Mouse (Mus musculus) regulatory T cell (primary cell): ENCODE data around the gene Ddx49.

Source experiments
- in situ Hi-C: fragments of 300-600 bp; cut with MboI, MseI; formaldehyde crosslinking; loops from one replicate; pipeline ENCODE4 v1.15.1; 2025; ENCODE audit warnings: high pct_unique_total_duplicates

The Ddx49 gene

GRCm38 (mm10) chr8:70316511-70317504 is 14.5 kb upstream of the Ddx49 start:
- in situ Hi-C loops = no loop called here

GRCm38 (mm10) chr8:70315624-70316510 is 13.6 kb upstream of the Ddx49 start, which contains the start of gene Cers1:
Gene Cers1, plus strand, starts transcription at chr8:70315775.
- in situ Hi-C loops = no loop called here

- in situ Hi-C loops = no loop called here
Measured at GRCm38 (mm10) chr8:70313399-70313798, 11.1 kb upstream of the Ddx49 start.

GRCm38 (mm10) chr8:70309311-70309710 is 7.0 kb upstream of the Ddx49 start:
- in situ Hi-C loops = no loop called here

- in situ Hi-C loops = no loop called here
Measured at GRCm38 (mm10) chr8:70302901-70303300, 612 bp upstream of the Ddx49 start.

- in situ Hi-C loops = no loop called here
Measured at GRCm38 (mm10) chr8:70300881-70301280, 1.4 kb downstream of the Ddx49 start.

- in situ Hi-C loops = no loop called here
Measured at GRCm38 (mm10) chr8:70293988-70294405, 8.3 kb downstream of the Ddx49 start.

- in situ Hi-C loops = no loop called here
Measured at GRCm38 (mm10) chr8:70286737-70287136, 15.6 kb downstream of the Ddx49 start.

GRCm38 (mm10) chr8:70285304-70285703 is 17.0 kb downstream of the Ddx49 start:
- in situ Hi-C loops = no loop called here

GRCm38 (mm10) chr8:70284421-70284820 is 17.9 kb downstream of the Ddx49 start:
- in situ Hi-C loops = no loop called here

GRCm38 (mm10) chr8:70283136-70284077 is 18.9 kb downstream of the Ddx49 start:
- in situ Hi-C loops = no loop called here

GRCm38 (mm10) chr8:70282603-70283135 is 19.6 kb downstream of the Ddx49 start, which contains the start of gene Homer3:
Gene Homer3, plus strand, starts transcription at chr8:70282827.
- in situ Hi-C loops = no loop called here

- in situ Hi-C loops = no loop called here
Measured at GRCm38 (mm10) chr8:70281001-70281400, 21.3 kb downstream of the Ddx49 start.

- in situ Hi-C loops = no loop called here
Measured at GRCm38 (mm10) chr8:70279266-70279665, 23.0 kb downstream of the Ddx49 start.

GRCm38 (mm10) chr8:70278175-70278574 is 24.1 kb downstream of the Ddx49 start:
- in situ Hi-C loops = no loop called here

GRCm38 (mm10) chr8:70276476-70276875 is 25.8 kb downstream of the Ddx49 start:
- in situ Hi-C loops = no loop called here

- in situ Hi-C loops = no loop called here
Measured at GRCm38 (mm10) chr8:70274350-70274749, 27.9 kb downstream of the Ddx49 start.

GRCm38 (mm10) chr8:70272949-70273348 is 29.3 kb downstream of the Ddx49 start:
- in situ Hi-C loops = no loop called here

GRCm38 (mm10) chr8:70268799-70269565 is 33.3 kb downstream of the Ddx49 start:
- in situ Hi-C loops = no loop called here

GRCm38 (mm10) chr8:70268311-70268710 is 34.0 kb downstream of the Ddx49 start:
- in situ Hi-C loops = no loop called here
